Mouse (Mus musculus): ENCODE data around the gene H2afz.
"Not testable (repeated sequence)": the region's sequence is repeated elsewhere in the genome, so short reads cannot be mapped to it uniquely, and the experiment has no call there.

The H2afz gene

DNA sequence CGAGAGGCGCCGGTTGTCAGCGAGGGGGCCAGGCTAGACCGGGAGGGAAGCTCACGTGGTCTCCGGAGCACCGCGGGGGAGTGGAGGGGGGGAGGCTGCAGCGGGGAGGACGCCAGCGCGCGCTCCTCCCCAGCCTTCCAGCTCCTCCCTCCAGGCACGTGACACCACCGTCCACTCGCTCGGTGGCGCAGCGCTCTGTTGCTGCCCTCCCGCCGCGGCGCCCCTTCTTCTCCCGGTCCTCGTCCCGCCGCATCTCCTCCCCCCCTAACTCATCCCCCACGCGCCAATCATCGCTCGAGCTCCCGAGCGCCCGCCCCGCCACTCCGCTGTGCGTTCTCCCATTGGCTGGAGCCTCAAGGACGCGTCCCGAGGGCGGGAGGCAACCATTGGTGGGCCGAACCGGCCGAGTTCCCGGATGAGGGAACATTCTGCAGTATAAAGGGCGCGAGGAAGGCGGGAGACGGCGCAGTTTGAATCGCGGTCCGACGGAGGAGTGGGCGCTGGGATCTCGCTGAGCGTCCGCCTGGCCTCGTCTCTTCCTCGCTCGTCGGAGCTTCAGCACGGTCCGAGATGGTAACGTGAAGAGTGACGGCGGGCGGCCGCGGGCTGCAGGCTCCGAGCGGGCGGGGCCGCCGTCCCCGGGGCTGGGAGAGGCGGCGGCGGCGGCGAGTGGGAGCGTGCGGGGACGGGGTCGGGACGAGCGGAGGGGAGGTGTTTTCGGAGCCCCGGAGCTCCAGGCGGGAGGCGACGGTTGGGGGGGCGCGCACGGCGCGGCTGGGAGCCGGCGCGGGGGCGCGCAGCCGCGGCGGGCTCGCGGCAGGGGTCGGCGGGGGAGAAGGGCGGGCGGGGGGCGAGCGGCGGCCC lies at the start of gene H2afz:
TSS of gene H2afz (plus strand) at position 364 of the 864 bp plus-strand sequence.
- DNase-seq (ENCODE audit: low spot score) = peak; percentile 99

DNA sequence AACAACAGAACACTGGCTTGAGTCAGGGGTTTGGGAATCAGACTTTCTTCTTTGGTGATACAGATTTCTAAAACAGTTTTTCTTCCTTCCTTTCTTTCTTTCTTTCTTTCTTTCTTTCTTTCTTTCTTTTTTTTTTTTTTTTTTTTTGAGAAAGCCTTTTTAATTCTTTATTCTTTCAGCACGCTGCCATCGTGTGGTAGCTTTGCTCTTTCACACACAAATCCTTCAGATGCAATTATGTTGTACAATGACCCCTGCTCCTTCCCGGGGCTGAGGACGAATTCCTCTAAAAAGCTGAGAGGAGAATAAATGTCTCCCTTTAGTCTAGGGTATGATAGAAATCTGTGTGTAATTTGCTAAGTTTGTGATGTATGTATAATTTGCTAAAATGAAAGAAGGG lies 45.6 kb upstream of the H2afz start:
- DNase-seq (ENCODE audit: low spot score) = no peak

DNA sequence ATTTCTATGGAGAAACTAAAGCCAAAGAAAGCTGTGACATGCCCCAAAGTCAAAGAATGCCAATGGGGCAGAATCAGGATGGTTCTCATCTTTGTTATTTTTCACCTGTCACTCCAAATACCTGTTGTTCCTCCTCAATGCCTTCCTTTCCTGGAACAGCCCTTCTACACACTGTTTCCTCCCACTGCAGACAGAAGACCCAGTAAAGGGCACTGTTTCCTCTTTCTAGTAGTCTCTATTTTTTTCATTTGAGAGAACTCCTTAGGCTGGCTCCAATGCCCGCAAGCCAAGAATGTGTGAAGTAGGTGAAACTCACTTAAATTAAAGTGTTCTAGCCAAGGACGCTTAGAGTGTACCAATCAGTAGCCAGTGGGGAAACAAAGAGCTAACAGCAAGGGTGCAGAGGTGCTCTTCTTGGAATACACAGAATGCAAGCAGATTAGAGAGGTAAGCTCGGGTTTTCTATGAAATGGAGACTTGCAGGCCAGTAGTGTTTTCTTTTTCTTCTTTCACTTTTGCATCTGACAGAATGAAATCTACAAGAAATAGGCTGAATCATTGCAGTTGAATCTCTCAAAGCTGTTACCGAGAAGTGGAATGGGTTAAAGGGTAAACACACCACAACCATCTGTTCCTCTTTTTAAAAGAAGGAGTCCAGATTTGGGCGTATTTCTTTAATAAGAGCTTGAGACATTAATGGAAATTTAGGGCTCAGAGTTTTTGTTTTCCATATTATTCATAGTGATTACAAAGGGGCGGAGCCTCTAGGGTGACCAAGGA lies 43.4 kb upstream of the H2afz start:
- no peak for DNase-seq (ENCODE audit: low spot score)

DNA sequence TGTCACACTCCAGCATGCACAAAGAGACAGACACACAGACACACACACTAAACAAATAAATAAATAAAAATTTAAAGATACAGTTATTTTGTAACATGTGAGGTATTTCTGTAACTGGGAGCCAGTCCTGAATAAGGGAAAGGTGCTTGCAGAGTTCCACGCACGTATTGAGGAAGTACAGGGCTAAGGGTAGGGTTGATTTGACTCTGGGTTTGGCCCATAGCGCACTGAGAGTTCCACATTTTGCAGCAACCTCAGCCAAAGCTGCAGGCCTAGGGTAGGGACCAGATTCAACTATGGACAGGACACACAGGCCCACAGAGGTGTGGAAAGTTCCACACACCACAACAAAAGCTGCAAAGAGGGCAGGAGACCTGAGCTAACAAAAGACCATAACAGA lies 41.0 kb upstream of the H2afz start:
- DNase-seq (ENCODE audit: low spot score) = no peak

DNA sequence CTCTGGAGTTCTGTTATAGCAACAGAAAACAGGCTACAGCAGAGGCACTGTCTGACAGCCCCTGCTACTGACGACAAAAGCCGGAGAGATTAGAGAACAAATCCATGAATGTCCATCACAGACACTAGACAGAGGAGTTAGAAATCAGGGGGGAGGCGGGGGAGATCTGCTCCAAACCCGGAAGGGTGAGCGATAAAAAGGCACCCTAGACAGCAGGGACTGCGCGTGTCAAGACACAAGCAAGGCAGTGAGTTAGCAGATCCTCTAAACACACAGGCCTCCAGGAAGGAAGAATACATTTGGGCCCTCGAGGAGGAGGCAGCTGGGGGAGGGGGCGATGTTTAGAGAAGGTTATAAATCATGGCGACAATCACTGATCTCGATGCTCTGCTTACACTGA lies 36.6 kb upstream of the H2afz start:
- DNase-seq (ENCODE audit: low spot score) = no peak

DNA sequence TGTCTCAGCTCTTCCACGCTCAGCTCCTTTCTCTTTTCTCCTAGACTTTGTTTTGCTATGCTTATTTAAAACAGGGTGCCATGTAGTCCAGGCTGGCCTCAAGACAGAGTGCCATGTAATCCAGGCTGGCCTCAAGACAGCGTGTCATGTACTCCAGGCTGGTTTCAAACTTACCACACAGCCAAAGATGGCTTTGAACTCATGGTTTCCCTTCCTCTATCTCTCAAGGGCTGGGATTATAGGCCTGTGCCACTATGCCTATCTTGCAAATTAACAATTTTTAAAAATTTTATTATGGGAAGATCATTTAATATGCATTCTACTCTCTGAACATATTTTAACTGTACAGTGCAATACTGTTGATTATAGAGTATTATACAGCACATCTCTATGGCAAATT lies 33.1 kb upstream of the H2afz start:
- no peak for DNase-seq (ENCODE audit: low spot score)

DNA sequence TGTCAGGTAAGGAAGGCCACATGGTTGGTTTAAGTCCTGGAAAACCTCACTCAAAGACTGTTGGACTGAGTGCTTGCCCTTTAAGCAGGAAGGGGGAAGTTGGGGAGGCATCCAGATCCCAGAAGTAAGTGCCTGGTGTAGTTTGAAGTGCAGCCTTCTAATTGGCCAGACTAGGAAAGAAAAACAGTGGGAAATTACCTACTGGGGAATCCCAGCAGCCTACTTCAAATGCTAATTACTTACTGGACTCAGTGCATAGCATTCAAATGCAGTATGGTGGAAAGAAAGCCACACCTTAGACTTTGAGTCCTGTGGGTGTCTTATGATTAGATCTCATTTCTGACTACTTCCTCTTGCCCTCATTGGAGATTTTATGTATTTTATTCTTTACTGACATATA lies 31.2 kb upstream of the H2afz start:
- no peak for DNase-seq (ENCODE audit: low spot score)

DNA sequence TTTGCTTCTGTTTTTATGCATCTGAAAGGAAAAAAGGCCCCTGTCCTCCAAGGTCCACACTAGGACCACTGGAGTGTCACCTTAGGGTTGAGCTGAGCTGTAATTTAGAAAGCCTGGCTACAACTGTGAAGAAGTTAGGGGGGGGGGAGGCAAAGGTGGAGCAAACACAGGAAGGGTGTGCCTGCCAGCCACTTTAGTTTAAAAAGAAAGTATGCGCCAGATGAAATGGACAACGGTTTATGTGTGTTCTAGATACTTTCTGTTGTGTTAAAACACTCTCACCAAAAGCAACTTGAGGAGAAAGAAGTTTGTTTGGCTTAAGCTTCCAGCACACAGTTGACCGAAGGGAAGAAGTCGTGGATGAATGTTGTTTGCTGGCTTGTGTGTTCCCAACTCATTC lies 30.6 kb upstream of the H2afz start:
- DNase-seq (ENCODE audit: low spot score) = no peak

DNA sequence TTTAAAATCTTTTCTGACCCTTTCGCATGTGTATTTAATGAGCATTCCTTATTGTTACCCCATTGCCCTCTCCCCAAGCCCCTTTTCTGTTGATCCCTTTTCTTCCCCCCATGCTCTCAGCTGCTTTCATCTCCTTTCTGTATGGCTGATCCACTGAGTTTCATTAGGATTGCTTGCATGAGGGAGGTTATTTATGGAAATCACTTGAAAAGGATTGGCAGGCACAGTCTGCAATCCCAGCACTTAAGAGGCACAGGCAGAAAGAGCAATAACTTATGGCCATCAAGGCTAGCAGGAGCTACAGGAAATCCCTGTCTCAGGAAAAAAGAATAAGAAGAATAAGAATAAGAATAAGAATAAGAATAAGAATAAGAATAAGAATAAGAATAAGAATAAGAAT lies 27.7 kb upstream of the H2afz start:
- no peak for DNase-seq (ENCODE audit: low spot score)

DNA sequence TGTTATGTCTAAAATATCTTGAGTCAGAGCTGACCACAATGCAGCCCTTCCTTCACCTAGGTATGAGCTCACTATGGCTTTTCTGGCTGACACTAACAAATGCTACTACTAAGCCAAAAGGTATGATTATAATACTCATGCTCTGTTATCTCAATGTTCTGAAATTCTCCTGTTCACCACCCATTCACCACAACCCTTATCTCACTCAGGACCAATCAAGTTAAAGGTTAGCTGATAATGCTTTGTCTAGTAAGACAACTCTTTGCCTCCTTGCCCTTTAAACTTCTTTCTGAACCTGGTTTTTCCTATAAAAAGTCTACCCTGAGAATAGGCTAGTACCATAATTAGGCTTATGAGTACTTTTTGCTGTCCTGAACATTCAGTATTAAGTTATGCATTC lies 26.1 kb upstream of the H2afz start:
- no peak for DNase-seq (ENCODE audit: low spot score)

DNA sequence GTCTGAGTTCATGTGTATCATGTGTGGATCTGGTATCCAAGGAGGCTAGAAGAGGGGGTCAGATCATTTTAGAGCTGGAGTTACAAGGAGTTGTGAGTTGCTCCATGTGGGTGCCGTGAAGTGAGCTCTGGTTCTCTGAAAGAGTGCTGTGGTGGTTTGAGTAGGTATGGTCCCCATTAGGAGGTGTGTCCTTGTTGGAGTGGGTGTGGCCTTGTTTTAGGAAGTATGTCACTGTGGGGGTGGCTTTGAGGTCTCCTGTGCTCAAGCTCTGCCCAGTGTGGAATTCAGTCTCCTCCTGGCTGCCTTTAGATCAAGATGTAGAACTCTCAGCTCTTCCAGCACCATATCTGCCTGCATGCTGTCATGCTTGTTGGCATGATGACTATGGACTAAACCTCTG lies 21.3 kb upstream of the H2afz start:
- no peak for DNase-seq (ENCODE audit: low spot score)

DNA sequence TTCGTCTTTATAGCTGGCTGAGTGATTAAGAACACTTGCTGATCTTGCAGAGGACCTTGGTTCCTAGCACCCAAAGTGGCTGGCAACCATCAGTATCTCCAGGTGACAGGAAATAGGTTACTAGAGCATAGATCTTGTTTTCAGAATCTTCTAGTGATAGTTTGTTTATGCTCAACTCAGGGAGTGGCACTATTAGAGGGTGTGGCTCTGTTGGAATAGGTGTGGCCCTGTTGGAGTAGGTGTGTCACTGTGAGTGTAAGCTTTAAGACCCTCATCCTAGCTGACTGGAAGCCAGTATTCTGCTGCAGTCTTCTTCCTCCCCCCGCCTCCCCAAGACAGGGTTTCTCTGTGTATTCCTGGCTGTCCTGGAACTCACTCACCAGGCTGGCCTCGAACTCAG lies 20.0 kb upstream of the H2afz start:
- DNase-seq (ENCODE audit: low spot score) = no peak

DNA sequence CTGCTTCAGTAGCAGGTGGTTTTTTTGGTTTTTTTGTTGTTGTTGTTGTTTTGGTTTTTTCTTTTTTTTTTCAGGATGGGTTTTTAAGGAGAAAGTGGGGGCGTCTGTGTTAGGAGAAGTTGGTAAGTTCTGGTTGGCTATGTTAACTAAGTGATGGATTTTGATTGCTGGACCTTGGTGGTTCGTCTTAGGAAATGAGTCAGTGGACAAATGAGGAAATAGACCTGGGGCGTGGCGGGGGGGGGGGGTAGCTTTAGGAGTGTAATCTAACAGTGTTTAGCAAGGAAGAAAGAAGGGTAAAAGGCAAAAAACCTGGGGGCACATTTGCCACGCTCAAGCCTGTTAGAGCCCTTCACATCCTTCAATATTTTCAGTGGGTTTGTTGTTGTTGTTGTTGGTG lies 17.7 kb upstream of the H2afz start:
- DNase-seq (ENCODE audit: low spot score) = no peak

DNA sequence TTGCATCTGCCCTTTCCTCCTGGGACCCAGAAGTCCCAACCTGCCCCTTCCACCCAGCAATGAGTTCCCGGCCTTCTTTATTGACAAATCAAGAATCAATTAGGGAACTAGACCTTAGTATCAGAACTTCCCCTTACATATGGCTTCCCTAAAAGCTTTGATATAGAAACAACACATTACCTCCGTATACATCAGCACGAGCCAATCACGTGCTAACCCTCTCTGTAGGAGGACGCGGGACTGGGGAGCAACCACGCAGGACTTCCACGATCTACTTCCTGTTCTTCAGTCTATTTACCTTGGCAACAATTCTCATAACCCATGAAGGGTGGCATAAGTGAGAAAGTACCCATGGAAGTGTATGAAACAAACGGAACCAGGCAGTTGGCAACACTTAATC lies 15.9 kb upstream of the H2afz start:
- no peak for DNase-seq (ENCODE audit: low spot score)

DNA sequence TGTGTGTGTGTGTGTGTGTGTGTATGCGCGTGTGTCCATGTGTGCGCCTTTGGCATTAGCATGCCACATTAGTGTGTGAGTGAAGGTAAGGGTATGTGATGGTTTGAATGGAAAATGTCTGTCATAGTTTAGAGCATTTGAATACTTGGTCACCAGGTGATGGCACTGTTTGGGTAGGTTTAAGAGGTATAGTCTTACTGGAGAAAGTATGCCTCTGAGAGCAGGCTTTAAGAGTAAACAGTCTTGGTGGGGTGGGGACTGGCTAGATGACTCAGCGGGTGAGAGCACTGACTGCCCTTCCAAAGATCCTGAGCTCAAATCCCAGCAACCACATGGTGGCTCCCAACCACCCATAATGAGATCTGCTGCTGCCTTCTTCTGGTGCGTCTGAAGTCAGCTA lies 14.6 kb upstream of the H2afz start:
- no peak for DNase-seq (ENCODE audit: low spot score)

DNA sequence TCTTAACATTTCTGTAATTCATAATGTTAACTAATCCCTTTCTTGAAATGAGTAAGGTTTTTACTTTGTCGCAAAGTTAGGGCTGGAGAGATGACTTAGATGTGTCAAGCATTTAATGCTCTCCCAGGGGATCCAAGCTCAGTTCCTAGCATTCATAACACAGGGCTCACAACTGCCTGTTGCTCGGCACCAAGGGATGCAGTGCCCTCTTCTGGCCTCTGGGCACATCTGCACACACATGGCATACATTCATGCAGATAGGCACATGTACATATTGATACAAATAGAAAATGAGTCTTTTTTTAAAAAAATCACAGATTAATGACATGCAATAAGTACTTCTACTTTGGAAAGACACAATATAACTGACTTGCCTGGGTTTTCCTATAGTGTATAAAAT lies 13.1 kb upstream of the H2afz start:
- DNase-seq (ENCODE audit: low spot score) = no peak

DNA sequence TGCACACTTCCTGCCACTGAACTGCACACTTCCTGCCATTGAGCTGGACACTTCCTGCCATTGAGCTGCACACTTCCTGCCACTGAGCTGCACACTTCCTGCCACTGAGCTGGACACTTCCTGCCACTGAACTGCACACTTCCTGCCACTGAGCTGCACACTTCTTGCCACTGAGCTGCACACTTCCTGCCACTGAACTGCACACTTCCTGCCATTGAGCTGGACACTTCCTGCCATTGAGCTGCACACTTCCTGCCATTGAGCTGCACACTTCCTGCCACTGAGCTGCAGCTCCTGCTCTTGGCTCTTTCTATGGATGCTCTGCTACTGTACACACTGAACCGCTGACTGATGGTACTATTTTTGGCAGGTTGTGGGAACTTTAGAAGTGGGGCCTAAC lies 11.3 kb upstream of the H2afz start:
- DNase-seq (ENCODE audit: low spot score) = not testable (repeated sequence)

DNA sequence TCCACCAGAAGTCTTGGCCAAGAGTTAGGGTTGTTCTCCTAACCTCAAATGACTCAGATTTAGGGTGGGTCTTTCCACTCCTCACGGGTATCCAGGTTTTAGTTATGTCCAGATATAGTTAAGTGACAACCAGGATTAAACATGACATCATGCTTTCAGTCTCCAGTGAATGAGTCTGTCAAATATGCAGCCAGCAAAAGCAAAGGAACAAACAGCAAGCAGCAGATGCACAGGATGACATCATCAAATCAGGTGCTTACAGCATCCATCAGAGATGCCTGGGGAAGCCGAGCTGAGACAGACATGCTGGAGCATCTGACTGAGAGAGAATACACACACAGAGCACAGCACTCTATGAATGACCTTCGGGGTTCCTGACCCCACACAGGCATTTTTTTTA lies 9.0 kb upstream of the H2afz start:
- no peak for DNase-seq (ENCODE audit: low spot score)

DNA sequence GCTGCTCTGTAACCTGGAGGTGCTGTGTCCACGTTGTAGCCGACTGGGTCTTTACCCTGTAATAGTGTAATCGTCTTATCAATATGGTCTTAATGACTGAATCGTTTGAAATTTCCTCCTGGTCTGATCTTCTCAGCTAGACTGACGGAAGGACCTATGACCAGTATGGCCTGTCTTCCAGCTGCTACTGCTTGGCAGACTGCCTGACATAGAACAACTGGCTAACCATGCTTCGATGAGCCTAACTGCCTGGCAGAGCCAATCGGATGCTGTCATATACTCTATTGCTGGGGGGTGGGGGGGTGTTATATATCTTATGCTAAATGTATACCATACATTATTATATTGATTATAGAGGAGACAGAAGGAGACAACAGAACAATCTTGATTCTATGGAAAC lies 8.2 kb upstream of the H2afz start:
- no peak for DNase-seq (ENCODE audit: low spot score)

DNA sequence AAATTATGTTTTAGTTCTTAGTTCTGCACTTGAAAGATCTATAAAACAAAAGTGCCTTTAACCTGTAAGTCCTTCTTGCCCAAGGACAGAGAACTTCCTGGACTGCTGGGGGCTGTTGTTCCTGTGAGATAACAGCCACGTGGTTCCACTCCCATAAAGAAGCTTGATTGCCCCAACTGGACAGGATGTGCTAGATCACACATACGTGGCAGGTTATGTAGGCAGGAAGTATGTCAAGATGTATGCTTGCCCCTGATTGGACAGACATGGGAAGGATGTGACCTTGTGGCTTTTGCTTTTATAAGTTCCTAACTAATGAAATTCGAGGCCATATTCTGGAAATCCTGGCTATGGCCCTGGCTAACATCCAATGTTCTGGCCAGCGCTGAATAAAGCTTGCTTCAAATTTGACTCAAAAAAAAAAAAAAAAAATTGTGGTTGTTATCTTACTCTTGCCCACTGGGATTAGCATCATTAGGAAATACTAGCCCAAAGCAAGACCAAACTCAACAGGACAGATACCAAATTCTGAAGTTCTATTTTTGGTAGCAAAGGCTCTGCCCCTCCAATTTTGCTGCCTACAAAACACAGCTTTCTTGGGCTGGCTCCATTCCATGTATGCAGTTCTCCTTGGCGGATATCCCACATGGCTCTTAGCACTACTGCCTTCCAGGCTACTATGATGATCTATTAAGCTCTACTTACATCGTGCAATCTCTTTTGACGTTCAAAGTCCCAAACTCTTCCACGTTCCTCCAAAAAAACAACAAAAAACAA lies 3.7 kb upstream of the H2afz start:
- DNase-seq (ENCODE audit: low spot score) = no peak

DNA sequence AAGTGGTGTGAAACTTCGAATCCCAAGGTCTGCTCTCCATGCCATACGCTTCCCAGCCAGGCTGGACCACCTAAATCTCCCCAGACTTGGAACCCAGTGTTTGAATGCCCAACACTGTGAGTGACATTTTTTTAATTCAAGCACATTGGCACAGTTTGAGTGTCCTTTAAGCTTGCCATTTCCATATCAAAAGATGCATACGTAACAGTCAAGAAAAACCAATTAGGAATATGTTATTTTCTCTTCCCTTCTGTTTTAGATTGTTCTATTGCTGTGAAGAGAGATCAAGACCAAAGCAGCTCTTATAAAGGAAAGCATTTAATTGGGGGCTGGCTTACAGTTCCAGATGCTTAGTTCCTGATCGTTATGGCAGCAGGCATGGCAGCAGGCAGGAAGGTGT lies 2.9 kb upstream of the H2afz start:
- DNase-seq (ENCODE audit: low spot score) = no peak

DNA sequence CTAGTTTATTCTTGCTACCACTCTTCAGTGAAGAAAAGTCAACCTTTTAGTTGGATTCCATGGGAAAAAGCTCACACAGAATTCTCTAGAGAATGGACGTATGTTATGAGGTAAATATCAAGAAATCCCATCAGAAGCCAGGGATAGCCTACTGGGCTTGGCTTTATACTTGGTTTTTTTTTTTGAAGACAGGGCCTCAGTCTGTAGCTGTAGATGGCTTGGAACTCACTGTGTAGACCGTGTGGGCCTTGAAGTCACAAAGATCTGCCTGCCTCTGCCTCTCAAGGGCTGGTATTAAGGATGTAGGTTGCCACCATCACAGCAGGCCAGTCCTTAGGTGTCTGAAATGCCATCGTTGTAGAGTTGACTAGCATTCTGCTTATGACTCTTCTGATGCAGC lies 1.7 kb upstream of the H2afz start:
- no peak for DNase-seq (ENCODE audit: low spot score)
